Mouse (Mus musculus): ENCODE measurements at regions not wholly inside any gene's neighbourhood (a gene's known extent, or its start where the extent isn't known, plus 50 kb on each side); places are given as distances from the start of the nearest gene placed in this dataset.

- DNase-seq (ENCODE audit: low read depth, low spot score), result no peak
Observed at GRCm38 (mm10) chr14:31945125-31945524, 83.7 kb upstream of the Galnt15 start.

GRCm38 (mm10) chr14:31946032-31946431, 82.8 kb upstream of the Galnt15 start:
- no peak for DNase-seq (ENCODE audit: low read depth, low spot score)

DNA sequence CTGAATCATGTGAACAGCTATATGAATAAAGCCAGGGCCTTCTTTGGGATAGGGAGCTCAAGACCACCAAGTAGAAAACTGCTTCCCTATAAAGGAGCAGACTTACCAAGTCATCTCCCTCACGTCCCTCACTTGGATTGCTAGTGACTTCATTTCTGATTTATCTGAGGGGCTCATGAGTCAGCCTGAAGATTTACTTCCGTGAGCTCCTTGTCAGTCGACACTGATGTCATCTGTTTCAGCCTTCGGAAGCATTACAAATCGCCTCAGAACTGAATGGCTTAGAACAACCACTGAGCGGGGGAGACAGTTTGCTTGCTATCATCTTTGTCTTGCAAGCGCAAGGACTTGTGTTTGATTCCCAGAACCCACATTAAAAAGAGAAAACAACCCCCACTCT, 81.5 kb upstream of the Galnt15 start:
- no peak for DNase-seq (ENCODE audit: low read depth, low spot score)

DNA sequence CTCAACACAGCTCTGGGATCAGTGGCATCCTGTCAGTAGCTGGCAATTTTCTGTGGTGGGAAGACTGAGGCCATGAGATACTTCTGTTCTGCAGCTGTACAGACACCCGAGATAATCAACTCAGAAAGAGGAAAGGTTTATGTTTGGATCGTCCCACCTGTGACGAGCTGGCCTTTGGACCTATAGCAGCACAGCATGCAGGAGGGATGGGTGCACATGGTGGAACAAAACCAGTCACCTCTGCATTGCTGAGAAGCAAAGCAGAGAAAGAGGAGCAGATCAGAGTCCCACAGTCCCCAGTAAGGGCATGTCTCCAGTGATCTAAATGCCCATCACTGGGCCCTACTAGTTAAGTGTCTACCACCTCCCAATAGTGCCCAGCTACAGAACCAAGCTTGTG, 76.9 kb upstream of the Galnt15 start:
- DNase-seq (ENCODE audit: low read depth, low spot score), result no peak

- DNase-seq (ENCODE audit: low read depth, low spot score), result no peak
Observed at GRCm38 (mm10) chr14:31953783-31954182, 75.0 kb upstream of the Galnt15 start.

- peak; percentile 52 for DNase-seq (ENCODE audit: low read depth, low spot score)
Observed at GRCm38 (mm10) chr14:31954945-31955344, 73.8 kb upstream of the Galnt15 start.

DNA sequence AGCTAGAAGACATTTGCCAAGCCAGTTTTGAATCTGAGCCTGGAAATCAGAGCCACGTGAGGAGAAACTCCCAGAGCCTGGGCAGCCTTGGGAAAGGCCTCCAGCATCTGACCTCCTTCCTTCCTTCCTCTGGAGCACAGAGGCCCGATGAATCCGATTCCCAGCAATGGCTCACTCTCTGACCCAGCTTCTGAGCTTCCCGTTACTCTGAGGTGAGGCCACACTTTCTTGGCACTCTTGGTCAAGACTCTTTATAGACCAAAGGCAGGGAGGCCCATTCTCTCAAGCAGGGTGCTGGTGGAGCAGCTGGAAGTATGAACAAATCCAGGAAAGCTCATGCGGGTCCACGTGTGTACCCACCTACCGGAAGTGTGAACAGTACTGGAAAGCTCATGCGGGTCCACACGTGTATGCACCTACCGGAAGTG, 71.6 kb upstream of the Galnt15 start:
- DNase-seq (ENCODE audit: low read depth, low spot score), result no peak

GRCm38 (mm10) chr14:31960201-31960854, 68.5 kb upstream of the Galnt15 start:
- DNase-seq (ENCODE audit: low read depth, low spot score), result no peak

GRCm38 (mm10) chr14:31961442-31961841, 67.3 kb upstream of the Galnt15 start:
- no peak for DNase-seq (ENCODE audit: low read depth, low spot score)

DNA sequence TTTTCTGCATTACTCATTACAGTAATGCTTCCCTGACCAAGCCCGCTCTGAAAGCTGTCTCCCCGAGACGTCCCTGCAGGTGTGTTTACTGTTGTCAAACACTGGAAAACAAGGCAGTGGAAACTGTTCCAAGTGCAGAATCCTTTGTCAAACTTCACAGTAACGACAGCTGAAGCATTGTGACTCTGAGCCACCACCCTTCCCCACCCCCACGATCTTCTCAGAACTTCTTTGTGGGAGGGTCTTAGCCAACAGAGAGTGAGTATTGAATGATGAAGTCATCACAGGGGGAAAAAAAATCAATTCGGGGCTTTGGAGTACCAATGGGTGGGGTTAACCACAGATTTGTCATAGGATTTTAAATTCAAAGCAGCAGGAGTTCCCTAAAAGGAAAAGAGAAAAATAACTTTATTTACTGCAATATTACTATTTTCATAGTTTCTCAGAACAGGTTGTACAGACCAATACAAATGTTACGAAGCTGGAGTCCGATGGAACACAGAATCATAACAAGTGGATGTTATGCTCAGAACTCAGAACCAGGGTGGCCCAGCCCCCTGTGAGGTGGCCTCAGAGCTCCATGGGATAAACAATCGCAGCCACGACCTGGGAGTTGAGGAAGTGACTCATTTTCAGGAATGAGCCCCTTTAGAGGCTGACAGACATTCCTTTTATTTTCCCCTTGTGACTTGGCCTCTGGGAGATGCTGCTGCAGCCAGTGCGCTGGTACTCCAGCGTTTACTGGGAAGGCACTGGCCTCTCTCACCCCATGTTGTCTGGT, 65.5 kb upstream of the Galnt15 start:
- DNase-seq (ENCODE audit: low read depth, low spot score), result no peak

DNA sequence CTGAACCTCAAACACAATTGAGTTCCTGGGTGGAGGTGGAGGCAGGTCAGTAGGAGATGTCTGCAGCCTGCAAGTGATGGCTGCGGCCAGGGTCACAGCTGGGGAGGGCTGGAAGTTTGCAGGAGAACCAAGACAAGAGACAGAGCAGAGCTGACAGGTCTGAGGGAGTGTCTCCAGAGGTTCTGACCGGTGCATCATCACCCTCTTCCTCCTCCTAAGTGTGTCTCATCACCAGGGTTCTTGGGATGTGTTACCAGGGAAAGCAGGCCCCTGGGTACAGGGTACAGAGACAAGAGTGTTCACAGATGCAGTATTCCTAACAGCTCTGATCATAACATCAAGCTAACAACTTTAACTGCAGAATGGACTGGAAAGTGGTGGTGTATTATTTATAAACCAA, 64.7 kb upstream of the Galnt15 start:
- no peak for DNase-seq (ENCODE audit: low read depth, low spot score)

GRCm38 (mm10) chr14:31964831-31965230, 64.0 kb upstream of the Galnt15 start:
- DNase-seq (ENCODE audit: low read depth, low spot score), result no peak

- DNase-seq (ENCODE audit: low read depth, low spot score), result no peak
Observed at GRCm38 (mm10) chr14:31969531-31969930, 59.3 kb upstream of the Galnt15 start.

GRCm38 (mm10) chr14:31970245-31970830, 58.5 kb upstream of the Galnt15 start:
- no peak for DNase-seq (ENCODE audit: low read depth, low spot score)

- DNase-seq (ENCODE audit: low read depth, low spot score), result no peak
Observed at GRCm38 (mm10) chr14:31970851-31971250, 57.9 kb upstream of the Galnt15 start.

DNA sequence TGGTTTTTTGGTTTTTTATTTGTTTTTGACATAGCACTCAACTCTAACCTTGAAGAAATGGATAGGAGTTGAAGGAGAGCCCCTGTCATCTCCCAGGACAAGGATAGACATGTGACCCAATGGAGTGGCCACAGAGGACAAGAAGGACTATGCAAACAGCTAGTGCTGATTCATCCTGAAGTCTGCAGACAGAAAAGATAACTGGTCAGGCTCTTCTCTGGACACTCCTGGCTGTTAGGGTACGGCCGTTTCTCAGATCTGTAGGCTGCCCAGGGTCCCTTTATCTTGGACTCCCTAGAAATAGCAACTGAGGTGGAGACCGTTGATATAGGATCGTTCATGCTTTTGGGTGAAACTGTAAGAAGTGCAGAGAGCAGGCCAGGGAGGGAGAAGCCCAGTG, 55.1 kb upstream of the Galnt15 start:
- DNase-seq (ENCODE audit: low read depth, low spot score), result no peak

GRCm38 (mm10) chr14:31978196-31978595, 50.6 kb upstream of the Galnt15 start:
- no peak for DNase-seq (ENCODE audit: low read depth, low spot score)

DNA sequence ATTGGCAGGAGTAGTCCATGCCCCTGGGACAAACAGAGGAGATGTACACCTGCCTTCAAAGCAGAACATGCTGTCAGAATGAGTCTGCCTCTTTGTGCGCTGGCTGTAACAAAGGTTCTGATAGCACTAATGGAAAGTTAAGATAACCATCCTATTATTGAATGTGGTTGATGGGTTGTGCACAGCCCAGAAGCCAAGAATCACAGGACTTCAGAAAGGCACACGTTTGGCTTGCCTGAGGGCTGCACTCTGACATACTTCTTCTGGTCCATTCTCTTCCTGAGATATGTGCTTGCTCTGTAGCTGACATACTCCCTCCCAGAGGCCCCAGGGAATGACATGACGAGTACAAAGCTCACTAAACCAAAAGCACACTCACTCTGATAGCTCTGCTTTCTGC, 50.1 kb upstream of the Galnt15 start:
- DNase-seq (ENCODE audit: low read depth, low spot score), result no peak
